ENCODE assay signal across 18 mouse cellular contexts in genomic region chr17:26492246-26492645, GRCm38 (mm10).
A peak's percentile ranks its signal among the peaks of the same experiment; 100 is the strongest.
DNase-seq lines count a peak whose midpoint lies in the region; TF ChIP-seq lines count a peak whose summit lies in the region.
"Had no signal": no experiment of that assay in that cellular context is flagged by ENCODE, and none has a peak within 500 bp of the region (broad histone marks: within the 10 kb centered on the region; RNA-seq: fewer than 3 reads in every experiment).

No protein-coding gene starts in this region.

- peaks cover 11% of the 10 kb centered on the region for H3K9me3 ChIP-seq in heart, embryonic 10.5 days
- H3K9me3 ChIP-seq: hindbrain, embryonic 15.5 days; midbrain, embryonic 15.5 days had no signal

- no peaks in the 10 kb centered on the region for H3K27me3 ChIP-seq in heart, embryonic 10.5 days (ENCODE audit: insufficient read depth, poor library complexity, severe bottlenecking)
- H3K27me3 ChIP-seq: hindbrain, embryonic 15.5 days; limb, embryonic 12.5 days; midbrain, embryonic 15.5 days had no signal

- no peak overlapping the region for H3K4me3 ChIP-seq in layer of hippocampus, adult 2 months
- no peak overlapping the region for H3K4me3 ChIP-seq in heart, embryonic 10.5 days
- H3K4me3 ChIP-seq: forebrain, embryonic 10.5 days; hindbrain, embryonic 15.5 days; left cerebral cortex, adult 2 months; limb, embryonic 12.5 days; liver, embryonic 13.5 days; midbrain, embryonic 15.5 days had no signal

- intact Hi-C loops in heart, postnatal 25 days (cut with DNase I): no loop called here

- 92% methylated on average over 3 of the region's 3 CpGs for WGBS in heart, embryonic 10.5 days

- H3K4me1 ChIP-seq in heart, embryonic 10.5 days: peaks cover 39% of the 10 kb centered on the region
- H3K4me1 ChIP-seq: forebrain, embryonic 10.5 days; hindbrain, embryonic 15.5 days; limb, embryonic 12.5 days; liver, embryonic 13.5 days; midbrain, embryonic 15.5 days had no signal

- peaks cover 12% of the 10 kb centered on the region; the same call in 1 of the 2 replicates for H3K36me3 ChIP-seq in heart, embryonic 10.5 days
- H3K36me3 ChIP-seq: forebrain, embryonic 10.5 days; hindbrain, embryonic 15.5 days; limb, embryonic 12.5 days; liver, embryonic 13.5 days; midbrain, embryonic 15.5 days had no signal

- H3K27ac ChIP-seq in layer of hippocampus, adult 2 months: no peak overlapping the region
- 0 out of 2 replicates have a peak overlapping the region, but pooled peaks have one; percentile 6 for H3K27ac ChIP-seq in heart, embryonic 10.5 days
- H3K27ac ChIP-seq: forebrain, embryonic 10.5 days; hindbrain, embryonic 15.5 days; left cerebral cortex, adult 2 months; limb, embryonic 12.5 days; liver, embryonic 13.5 days; macrophage; midbrain, embryonic 15.5 days had no signal

- DNase-seq in layer of hippocampus, adult 9-11 months: peak; percentile 27
- DNase-seq in layer of hippocampus, adult 2 months (ENCODE audit: low spot score in 2 of 2): no peak
- DNase-seq in heart, embryonic 10.5 days (ENCODE audit: low spot score): no peak
- peak; percentile 57 for DNase-seq in heart, postnatal 25 days (ENCODE audit: low spot score)
- DNase-seq in lung, postnatal 36 days: peak; percentile 80
- no peak for DNase-seq in spleen, postnatal 4 days (ENCODE audit: low spot score in 2 of 2)
- no peak for DNase-seq in ovary, postnatal 10 days (ENCODE audit: low spot score)
- DNase-seq: adrenal gland, postnatal 25 days; cerebellum, adult 9-11 months; kidney, adult 11 months; liver, embryonic 13.5 days; thymus, postnatal 25 days had no signal

- no peak for TF ChIP-seq CTCF in layer of hippocampus, adult 2 months (conservative IDR thresholded peaks at IDR 0.05)

Comparison
In these comparisons a context has a peak if more than half of its experiments do, and no peak if none do; other contexts are left out.
1. DNase-seq: peak in layer of hippocampus, adult 9-11 months (single experiment), heart, postnatal 25 days (single experiment) and lung, postnatal 36 days (single experiment); none in layer of hippocampus, adult 2 months (0 of 2), heart, embryonic 10.5 days (single experiment), spleen, postnatal 4 days (0 of 2) and ovary, postnatal 10 days (single experiment).